In the genomic region with DNA sequence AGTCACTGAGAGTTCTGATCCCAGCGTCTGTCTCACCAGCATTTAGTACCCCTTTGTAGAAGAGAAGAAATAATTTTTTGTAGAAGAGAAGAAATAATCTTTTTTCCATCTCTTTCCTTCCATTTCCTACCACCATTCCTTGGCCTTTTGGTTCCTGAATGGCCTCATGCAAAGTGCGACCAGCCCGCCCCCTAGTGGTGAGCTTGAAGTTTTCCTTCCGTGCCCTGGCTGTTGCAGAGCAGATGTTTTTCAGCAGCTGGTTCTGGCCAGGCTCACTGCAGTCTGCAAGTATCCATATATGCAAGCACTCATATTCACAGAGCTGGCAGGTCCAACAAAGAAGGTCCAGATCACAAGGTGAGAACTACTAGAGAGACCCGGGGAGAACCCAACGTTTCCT, we compare ENCODE assay signal across 8 mouse cellular contexts. TPM values are rescaled to one million over a fixed set of nuclear protein-coding genes. Genes with fewer than 3 reads are reported as not detected.
DNase-seq lines count a peak whose midpoint lies in the region; ATAC-seq and TF ChIP-seq lines count a peak whose summit lies in the region.

No protein-coding gene starts in this region.

- in situ Hi-C loops in Patski (cut with MboI; ENCODE audit: low pct_unique_long_range_greater_than_20kb), result loop anchor here (5.0 to 25.0 kb wide), 2 partner anchors 392 to 507 kb away; no protein-coding TSS in a partner anchor

- no peaks in the 10 kb centered on the region for H3K4me1 ChIP-seq in hindbrain, postnatal 0 days (ENCODE audit: insufficient read depth, low read length)

- ATAC-seq in Patski, result peak; percentile 39
- ATAC-seq in common myeloid progenitor, adult 5-6 weeks (replicated peaks; ENCODE audit: low read depth, poor library complexity, severe bottlenecking), result peak; percentile 71; the same call in 1 of the 2 replicates
- no peak for ATAC-seq in hindbrain, postnatal 0 days

- TF ChIP-seq CTCF in Patski (IDR thresholded peaks at IDR 0.05), result peak; percentile 84
- TF ChIP-seq CTCF in hindbrain, postnatal 0 days (IDR thresholded peaks at IDR 0.05; ENCODE audit: low read depth), result peak; percentile 76

- intact Hi-C loops in left cerebral cortex, postnatal 25 days (cut with DNase I), result no loop called here

- 26% methylated on average over 6 of the region's 6 CpGs for WGBS in hindbrain, postnatal 0 days

- no peak overlapping the region for H3K27ac ChIP-seq in hindbrain, postnatal 0 days

- POLR2A ChIA-PET in Patski (lab: Charles Lee), result no interaction called here

- H3K9ac ChIP-seq in hindbrain, postnatal 0 days (replicated peaks; ENCODE audit: low read length), result no peak overlapping the region

- H3K4me2 ChIP-seq in hindbrain, postnatal 0 days (ENCODE audit: low read depth, low read length), result no peak overlapping the region

- H3K27me3 ChIP-seq in Patski, result peaks cover 20% of the 10 kb centered on the region
- H3K27me3 ChIP-seq in hindbrain, postnatal 0 days (ENCODE audit: insufficient read depth, low read length), result no peaks in the 10 kb centered on the region

- CTCF ChIA-PET in Patski (lab: Charles Lee), result interaction anchor here (0.9 to 1.5 kb wide), 4 partner anchors 11 to 390 kb away, joined by 4 to 5 read pairs (median 4); no protein-coding TSS in a partner anchor

- no peaks in the 10 kb centered on the region for H3K9me3 ChIP-seq in hindbrain, postnatal 0 days (ENCODE audit: low read length)

- no peak overlapping the region for H3K4me3 ChIP-seq in hindbrain, postnatal 0 days (ENCODE audit: low read length)

- no peaks in the 10 kb centered on the region for H3K36me3 ChIP-seq in hindbrain, postnatal 0 days (ENCODE audit: insufficient read depth, low read length)

- peak; percentile 12 to 23 for DNase-seq in left cerebral cortex, adult 18-20 months (ENCODE audit: low spot score in 2 of 2)
- DNase-seq in left cerebral cortex, postnatal 25 days (ENCODE audit: low spot score in 2 of 2), result no peak
- no peak for DNase-seq in Patski (ENCODE audit: low read depth, low spot score)
- peak; percentile 45 for DNase-seq in hindbrain, postnatal 0 days (ENCODE audit: low spot score)
- DNase-seq in lung, postnatal 14 days, result peak; percentile 68
- peak; percentile 9 to 60 for DNase-seq in thymus, postnatal 10 days (ENCODE audit: low spot score in 2 of 2)
- no peak for DNase-seq in frontal cortex, postnatal 36 days (ENCODE audit: low spot score in 2 of 2)

RNA-seq across cellular contexts. Expression of a gene that starts 9.6 kb away (rescaled TPM):
- 100 to 1,000 TPM; 130 to 158 TPM for total RNA-seq in left cerebral cortex, adult 18-20 months (2021)
- total RNA-seq in left cerebral cortex, postnatal 25 days (2021), result 100 to 1,000 TPM; 129 TPM
- 77.7 TPM for polyA plus RNA-seq in Patski (2021)
- total RNA-seq in common myeloid progenitor, adult 5-6 weeks (2017), result 1.1 TPM in 1 of 2 replicates, not detected in the other
- 13.8 and 14.8 TPM in 2 replicates for total RNA-seq in hindbrain, postnatal 0 days (2014; rRNA removed)
- 4.8 and 6.4 TPM in 2 replicates for polyA plus RNA-seq in hindbrain, postnatal 0 days (2015; fragmentation: Nextera tagmentation; extraction: Ambion mirVana)

Comparison
In these comparisons a context has a peak if more than half of its experiments do, and no peak if none do; other contexts are left out.
1. DNase-seq: peak in left cerebral cortex, adult 18-20 months (2 of 2), hindbrain, postnatal 0 days (single experiment), lung, postnatal 14 days (single experiment) and thymus, postnatal 10 days (2 of 2); none in left cerebral cortex, postnatal 25 days (0 of 2), Patski (single experiment) and frontal cortex, postnatal 36 days (0 of 2).